Mouse (Mus musculus) cerebellum, adult 11 months (tissue): ENCODE results near the gene Ddx20.

Source experiments
- DNase-seq: peaks from one replicate; pipeline ENCODE4 v3.0.0; 2022

Gene Ddx20

DNA sequence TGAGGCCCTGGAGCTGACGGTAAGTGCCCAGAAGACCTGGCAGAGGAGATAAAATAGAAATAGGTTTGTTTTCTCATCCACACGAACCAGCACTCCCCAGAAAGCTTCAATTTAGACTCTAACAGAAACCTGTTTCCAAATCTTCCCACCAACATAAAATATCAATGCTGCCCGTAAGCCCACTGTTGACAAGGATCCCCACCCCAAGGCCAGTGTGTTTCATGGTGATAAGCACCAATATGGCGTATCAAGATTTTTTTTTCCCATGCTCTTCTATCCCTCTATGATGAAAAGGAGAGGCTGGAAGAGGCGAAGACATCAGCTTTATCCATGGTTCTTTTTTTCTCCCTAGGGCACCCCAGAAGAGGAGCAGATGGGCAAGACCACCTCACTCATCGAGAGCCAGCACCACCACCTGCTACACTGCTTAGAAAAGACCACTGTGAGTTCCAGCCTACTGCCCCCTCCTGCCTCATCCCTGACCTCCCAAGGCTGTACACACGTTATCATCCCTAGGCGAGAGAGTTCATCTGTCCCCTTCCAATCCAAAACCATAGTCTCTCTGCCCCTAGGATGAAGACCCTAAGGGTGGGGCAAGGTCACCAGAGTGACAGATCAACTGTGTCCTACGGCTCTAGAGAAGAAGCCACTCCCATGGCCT, 22.1 kb downstream of the Ddx20 start:
- DNase-seq = no peak

DNA sequence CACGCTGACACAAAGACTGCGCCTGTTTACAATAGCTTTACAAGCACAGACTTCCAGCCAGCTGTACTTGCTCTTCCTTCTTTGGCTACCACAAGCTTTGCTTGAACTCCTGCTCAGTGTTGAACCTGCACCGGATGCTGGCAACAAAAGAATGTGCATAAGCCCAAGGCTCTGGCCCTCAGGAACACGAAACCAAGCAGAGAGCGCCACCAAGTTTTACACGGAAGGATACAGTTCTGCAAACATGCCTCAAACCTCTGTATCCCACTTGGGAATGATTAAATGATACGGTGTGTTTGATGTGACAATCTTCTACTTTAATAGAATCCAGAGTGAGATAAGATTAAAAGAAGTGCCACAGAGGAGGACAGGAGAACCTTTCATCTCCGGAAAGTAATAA, 24.3 kb downstream of the Ddx20 start:
- DNase-seq = no peak

DNA sequence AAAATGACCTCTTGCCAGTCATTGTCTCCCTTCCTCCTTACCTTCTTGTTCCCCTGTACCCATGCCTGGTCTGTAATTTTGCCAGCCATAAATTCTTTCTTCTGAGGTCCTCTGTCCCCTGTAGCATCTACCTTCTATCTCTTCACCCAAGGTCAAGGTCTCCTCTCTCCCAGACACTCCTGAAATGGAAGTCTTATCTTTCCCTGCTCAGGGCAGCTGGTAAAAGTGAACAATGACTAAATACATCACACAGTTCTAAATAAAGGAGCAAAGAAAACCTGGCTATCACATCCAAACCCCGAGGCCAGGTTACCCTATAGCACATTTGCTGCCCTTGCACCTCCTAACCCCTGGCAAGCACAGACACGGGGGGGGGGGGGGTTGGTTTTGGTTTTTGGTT, 26.8 kb downstream of the Ddx20 start:
- no peak for DNase-seq

DNA sequence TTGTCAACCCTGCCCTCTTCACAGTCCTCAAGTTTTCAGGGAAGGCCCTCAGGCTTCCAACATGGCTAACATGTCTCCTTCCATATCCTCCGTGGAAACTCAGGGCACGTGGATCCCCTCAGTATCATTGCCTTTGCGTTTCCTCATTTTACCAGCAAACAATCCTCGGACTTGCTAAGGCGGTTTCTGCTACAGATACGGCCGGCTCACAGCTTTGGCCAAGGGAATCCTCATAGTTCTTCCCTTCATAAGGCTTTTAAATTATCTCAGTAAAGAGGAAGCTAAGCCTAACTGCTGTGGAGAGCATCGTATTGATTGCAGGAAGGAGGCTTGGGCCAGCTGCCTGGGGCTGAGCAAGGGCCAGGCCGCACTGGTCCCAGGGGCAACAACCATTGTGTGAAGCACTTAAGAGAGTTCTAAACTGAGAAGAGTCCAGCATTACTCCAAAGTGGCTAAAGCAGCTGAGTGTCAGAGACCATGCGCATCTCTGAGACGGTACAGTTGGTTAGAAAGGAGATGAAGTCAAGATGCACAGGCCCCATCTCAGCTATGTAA, 32.3 kb downstream of the Ddx20 start:
- DNase-seq = no peak

DNA sequence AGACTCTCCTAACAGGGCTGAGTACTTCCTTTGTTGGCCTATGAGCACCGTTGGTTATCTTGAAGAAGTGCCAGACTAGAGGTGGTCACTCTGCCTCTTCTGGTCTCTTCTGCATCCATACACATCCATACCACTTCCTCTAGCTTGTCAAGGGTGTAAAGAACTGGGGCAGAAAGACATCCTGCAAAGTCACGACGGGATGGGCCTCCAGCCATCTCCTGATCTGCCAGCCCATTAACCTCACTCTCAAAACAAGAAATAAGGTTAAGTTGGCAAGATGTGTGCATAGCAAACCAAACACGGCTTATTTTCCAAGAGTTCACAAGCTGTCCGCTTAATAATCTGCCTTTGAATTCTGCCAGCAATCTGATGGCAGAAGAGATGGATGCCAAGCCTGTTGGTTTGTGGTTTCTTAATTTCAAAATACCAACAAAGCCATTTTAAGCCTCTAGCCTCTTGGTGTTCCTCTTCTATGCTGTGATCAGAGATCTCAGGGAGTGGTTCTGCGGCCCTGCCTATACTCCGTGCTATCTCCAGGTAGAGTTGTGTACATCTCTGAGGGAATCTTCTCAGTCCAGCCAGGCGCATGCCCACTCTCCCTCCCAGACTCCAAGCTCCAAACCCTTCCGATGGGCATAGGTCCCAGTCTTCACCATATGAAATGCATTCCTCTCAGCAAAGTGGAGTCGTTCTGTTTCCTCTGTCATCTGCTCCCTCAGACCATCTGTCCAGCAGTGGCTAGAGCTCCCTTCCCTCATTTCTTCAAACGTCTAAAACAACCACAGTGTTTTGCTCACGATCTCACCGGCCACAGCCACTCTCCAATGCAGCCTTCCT, 33.6 kb downstream of the Ddx20 start:
- peak; percentile 74 for DNase-seq

DNA sequence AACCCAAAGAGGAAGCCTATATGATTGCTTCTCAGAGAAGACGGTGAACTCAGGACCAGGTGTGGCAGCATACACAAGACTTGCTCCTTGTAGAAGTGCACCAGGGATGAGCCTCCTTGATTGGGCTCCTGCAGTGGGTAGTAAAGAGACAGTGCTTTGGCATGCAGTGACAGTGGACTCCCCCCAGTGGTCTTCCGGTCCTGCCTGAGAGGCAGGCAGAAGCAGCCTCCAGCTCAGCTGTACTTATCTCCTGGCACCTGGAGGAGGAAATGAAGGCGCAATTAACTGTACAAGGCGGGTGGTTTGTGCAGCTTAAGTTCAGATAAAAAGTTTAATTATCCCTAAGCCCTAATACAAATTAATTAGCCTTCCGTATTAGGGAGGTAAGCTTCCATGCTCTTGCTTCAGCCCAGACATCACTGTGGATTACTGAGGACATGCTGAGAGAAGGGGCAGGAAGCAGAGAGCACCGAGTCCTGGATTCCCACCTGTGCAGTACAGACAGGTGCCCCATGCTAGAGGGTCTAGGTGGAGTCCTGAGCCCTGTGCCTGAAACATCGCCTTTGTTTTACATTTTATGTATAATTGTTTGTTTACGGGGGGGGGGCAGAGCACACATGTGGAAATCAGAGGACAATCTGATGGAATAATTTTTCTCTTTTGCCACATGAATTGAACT, 38.3 kb downstream of the Ddx20 start:
- no peak for DNase-seq

DNA sequence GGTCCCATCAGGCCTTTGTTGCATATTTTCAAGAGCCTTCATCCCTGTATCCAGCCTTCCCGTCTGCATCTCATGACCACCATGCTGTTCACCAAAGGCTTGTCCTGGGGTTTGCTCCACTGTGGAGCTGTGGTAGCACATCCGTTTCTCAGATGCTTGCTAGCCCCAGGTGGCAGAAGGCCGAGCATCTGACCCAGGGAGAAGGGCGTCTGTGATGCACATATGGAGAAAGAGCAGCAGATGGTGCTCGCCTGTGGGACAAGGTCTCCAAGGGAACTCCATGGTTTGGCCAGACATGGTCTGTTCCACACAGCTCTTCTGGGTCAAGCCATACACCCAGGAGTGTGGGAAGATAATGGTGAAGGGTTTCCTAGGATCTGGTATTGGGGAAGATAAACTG, 43.8 kb downstream of the Ddx20 start:
- peak; percentile 88 for DNase-seq

DNA sequence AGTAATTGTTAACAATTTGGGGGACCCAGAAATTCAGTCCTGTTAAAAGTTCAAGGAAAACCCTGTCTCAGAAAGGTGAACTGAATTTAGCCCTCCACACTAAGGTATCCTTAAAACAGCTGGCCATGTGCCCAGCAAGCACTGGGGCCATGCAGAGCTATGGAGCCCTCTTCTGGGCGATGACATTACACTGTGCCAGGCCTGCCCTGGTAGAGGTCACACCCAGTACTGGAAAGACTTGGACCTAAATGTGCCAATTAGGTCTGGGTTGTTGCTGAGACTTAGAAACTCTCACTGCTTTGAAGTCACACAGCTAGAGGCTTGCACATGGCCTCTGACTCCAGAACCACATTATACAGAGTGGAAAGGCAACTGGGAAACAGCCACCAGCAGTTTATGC, 45.2 kb downstream of the Ddx20 start:
- peak; percentile 62 for DNase-seq

DNA sequence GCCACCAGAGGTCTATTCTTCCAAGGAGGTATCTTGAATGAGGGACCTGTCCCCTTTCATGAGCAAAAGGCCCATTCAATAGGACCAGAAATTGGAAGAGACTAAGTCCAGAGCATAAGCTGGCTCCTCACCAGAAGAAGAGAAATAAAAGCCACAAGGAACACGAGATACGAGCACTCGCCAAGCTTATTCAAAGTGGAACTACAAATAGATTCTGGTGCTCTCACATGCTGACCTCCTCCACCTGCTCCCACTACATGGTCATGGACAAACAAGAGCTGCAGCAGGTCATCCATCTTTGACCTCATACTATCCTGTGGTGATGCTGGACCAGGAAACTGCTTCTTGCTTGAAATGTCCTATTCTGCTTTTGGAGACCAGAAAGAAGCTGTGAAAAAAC, 54.4 kb downstream of the Ddx20 start:
- no peak for DNase-seq

DNA sequence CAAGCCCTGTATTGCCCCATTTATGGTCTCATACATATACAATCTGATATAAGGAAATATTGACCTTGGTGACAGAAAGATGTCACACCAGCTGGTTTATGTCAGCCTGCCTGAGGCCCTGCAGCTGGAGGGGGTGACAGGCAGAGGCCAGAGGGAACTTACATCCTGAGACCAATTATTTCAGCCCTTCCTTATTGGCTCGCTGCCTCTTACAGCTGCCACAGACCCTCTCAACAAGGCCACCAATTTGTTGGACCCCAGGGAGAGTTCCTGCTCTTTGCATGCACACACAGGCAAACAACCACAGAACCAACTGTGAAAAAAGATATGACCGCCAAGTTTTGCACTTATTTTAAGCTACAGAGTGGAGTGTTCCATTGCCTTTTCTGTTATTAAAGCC, 55.1 kb downstream of the Ddx20 start:
- DNase-seq = no peak
